Mouse (Mus musculus) CD4-positive helper T cell, adult 2 months (primary cell): Measurements from ENCODE around the gene Rc3h2.

Source experiments
- DNase-seq: peaks from one replicate; pipeline ENCODE4 v3.0.0-alpha.2; 2012; ENCODE audit warnings: low read depth, missing footprints, low spot score

Gene Rc3h2

DNA sequence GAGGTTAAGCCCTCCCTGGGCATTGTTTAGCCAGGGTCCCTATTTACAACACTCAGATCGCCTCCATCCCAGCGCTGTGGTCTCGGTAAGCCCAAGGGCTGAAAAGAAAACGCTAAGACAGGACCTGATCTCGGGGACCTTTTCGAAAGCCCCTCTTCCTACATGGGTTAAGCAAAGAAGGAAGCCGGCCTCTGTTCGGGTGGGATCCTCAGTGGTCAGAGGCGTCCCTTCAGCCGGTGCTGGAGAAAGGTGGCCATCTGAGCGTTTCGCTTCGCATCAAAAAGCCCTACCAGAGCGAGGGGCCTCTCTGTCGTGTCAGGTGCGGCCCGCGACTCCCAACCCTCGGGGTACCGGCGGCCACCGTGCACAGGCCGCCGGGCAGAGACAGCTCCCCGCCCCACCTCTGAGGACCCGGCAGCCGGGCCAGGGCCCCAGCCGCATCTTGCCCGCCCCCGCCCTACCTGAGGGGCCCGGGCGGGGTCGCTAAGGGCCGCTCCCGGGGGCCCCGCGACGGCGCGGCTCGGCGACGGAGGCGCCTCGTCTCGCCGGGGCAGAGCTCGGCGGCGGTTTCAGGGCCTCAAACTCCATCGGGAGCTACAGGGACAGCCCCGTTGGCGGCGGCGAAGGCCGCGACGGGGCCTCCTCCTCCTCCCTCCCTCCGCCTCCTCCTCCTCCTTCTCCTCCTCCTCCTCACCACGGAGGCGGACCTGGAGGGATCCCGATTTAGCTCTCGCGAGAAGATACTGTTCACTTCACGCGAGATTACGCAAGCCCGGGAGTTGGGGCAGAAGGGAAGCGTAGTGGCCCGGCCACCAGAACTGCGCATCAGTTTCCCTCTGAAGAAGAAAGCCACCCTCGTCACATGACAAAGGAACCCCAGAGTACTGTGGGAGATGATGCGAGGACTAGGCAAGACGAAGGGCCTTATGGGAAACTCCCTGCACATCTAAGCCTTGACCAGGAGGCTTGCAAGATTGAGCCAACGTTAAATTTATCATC, at the start of gene Rc3h2:
Rc3h2 (minus strand) TSS at position 598 of the 999 bp plus-strand sequence.
- DNase-seq: peak; percentile 98

DNA sequence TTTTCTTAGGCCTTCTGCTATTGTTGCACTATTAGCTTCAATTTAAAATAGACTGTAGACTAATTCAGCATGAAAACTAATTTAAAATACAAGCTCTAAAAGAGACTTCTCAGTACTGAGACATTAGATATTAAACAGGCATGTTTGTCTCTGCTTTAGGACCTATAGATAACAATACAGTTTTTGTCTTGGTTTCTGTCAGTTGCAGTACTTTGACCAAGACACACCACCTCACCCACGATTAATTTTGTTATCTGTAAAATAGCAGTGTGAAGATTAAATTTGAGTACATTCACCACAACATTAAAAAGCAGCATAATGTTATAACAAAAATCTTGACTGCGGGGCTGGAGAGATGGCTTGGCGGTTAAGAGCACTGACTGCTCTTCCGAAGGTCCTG, 43.6 kb upstream of the Rc3h2 start:
- DNase-seq: no peak

DNA sequence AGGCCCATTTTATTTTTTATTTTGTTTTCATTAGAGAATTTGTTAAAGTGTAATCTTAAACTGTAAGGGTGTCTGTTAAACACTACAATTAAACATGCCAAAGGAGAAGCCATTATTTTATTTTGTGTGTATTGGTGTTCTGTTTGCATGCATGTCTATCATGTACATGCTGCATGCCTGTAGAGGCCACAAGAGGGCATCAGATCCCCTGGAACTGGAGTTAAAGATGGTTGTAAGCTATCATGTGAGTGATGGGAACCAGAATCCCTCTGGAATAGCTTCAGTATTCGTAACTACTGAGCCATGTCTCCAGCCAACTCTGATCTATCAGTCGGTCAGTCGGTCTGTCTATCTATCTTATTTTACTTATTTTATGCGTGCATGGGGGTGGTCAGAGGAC, 38.0 kb upstream of the Rc3h2 start:
- no peak for DNase-seq

DNA sequence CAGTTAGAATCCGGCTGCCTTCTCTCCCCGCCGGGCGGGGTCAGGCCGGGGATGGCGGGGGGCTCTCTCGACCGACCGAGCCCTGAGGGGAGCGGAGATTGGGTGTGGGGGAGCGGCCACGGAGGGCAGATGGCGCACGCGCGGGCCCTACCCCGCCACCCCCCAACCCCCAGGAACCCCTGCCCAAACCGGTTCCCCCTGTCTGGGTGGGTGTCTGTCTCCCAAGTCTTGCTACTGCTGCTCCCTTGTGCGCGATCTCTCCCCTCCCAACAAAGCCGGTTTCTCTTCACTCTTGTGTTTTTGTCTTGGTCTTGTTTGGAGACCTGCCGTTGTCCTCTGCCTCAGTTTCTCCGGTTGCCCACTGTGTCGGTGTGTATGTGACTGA, 29.7 kb upstream of the Rc3h2 start:
- DNase-seq: no peak

DNA sequence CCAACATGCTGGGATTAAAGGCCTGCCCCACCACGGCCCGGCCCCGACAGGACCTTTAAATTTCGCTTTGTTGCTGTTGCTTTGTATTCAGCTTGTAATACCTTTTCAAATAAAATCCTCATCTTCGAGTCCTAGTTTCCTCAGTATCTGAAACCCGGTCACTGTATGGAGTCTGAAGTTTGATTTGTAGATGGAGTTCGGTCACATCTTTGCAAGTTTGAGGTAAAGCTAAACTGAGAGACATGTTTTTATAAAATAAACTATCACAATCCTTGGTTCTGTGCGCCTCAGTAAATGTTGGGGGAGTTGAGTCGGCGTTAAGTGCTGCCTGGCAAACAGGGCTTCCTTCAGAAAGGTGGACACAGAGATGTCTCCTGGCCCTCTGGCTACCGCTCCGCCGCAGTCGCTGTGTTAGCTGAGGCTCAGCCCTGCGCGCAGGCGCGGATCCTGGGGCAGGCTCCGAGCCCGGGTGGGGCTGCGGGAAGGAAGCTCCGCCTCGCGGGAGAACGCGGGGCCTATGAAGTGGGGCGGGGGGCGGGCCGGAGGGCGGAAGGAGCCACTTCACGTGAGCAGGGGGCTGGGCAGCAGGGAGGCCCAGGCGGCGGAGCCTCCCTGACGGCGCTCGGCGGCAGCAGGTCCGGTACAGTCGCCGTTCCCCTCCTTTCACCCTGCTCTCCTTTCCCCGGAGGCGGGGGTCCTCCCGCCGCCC, 29.1 kb upstream of the Rc3h2 start:
- DNase-seq: peak; percentile 97

DNA sequence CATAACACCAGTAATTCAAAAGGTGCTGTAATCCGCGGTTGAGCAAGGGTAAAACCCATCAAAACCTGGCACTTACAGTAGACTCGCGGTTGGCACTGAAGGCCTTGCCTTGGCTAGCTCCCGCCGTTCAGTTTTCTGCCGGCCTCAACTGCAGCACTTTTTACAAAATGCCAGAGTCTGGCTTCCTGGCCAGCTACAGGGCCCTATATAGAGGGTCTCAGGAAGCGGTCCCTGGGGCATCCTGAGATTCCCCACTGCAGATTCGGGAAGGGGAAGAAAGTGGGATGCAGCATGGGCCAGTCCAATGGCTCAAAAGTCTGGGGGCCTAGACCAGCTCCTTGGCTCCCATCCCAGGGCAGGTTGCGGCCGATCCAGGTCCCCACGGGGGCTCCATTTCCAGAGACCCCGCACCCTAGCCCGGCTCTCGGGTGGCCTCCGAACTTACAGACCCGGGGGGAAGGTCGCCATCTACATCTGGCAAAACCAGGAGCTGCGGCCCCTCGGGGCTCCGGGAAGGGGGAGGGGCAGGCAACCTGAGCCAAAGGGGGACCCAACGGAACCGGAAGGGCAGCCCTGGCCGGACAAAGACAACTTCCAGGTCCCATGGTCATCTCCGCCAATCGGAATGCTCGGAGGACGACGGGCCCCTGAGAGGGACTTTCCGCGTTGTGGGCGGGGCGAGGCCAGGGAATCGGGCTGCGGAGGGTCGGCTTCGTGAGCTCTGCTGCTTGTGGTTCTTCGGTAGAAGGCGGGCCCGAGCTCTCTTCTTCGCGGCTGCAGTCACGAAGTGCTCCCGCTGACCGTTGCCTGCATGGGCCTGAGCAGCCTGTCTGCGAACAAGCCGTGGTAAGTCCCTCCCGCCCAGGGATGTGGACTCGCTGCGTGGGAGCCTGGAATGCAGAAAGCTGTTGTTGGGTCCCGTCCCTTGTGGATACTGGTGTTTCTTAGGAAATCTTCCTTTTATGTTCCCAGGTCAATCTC, 20.2 kb upstream of the Rc3h2 start, which contains the start of the genes Zbtb26, Zbtb6 and Rabgap1:
Zbtb26 (minus strand) TSS at position 525 of the 981 bp plus-strand sequence.
Zbtb6 (minus strand) TSS at position 561 of the 981 bp plus-strand sequence.
Rabgap1 (plus strand) TSS at position 669 of the 981 bp plus-strand sequence.
- peak; percentile 92 for DNase-seq

DNA sequence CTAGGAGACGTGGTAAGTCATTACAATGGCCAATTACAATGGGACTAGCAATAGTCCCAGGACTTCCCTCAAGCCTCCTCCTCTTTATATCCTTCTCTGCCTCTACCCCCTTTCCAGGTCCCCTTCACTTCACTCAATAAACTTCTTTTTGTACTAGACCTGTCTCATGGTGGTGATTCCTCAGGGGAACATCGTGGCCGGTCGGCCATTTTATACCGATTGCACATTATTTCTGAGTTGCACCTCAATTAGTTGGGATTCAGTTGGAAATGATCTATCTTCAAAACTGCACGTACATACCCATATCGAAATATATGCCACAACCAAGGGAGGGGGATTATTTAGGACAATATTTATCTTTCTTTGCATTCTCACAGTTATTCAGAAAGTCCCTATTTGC, 8.9 kb upstream of the Rc3h2 start:
- DNase-seq: no peak

DNA sequence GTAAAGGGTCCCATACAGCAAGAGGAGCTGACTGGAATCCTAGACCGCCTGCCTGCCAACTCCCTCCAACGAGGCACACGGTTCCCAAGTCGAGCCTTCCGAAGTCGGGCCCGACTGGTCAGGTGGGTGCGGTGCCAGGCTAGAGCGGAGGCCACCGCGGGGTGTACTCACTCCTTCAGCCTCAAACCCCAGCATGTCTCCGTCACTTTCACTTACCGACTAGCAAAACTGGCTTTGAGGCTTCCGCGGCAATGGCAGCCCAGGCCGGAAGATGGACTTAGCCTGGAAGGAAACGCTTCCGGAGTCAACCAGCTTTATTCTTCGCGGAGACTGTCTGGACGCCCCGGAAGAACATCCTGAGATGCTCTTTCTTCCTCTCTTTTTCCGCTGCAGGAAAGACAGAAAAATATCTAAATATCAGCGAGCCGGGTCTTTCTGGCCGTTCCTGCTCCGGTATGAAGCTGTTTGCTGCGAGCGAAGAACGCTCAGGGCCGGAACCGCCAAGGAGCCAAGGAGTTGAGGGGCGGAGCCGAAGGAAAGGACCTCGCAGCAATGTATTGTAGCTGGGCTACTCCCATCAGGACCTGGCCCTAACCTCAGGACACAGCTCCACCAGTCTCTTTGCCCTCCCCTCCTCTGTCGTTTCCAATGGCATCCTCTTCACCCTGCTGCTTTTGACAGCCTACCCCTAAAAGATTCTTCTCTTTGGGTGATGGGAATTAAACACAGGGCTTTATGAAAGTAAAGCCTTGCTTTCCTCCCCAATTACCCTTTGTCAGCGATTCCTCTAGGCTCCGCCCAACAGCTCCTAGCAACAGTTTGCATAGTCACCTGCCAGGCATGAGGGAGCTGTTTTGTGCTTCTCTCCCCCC, 8.1 kb upstream of the Rc3h2 start:
- DNase-seq: peak; percentile 92

DNA sequence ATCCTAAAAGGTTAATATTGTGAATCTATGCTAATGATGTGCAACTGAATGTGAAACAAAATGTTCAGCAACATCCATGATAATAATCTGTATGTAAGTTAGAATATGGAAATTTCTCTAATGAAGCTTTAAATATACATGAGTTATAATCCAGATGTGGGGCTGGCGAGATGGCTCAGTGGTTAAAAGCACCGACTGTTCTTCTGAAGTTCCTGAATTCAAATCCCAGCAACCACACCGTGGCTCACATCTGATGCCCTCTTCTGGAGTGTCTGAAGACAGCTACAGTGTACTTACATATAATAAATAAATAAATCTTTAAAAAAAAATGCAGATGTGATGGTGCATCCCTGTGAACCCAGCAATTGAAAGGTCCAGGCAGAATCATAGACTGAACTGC, 968 bp upstream of the Rc3h2 start:
- peak; percentile 12 for DNase-seq

DNA sequence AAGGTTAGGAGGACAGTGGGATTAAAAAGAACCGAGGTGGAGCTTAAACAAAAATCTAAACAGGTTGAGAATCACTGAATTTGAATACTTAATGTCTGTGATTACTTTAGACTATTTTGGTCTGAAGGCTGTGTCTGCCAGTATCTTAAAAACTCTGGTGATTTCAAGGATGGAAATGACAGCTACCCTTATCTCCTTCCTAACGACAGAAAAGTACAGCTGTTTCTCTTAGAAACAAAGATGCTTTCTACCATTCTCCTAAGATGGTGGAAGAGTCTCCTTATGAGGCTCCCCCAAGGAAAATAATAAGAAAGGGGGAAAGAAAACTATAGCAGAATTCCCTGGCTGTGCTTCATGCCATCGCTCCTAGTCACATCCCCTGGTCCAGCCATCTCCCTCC, 800 bp downstream of the Rc3h2 start:
- no peak for DNase-seq

DNA sequence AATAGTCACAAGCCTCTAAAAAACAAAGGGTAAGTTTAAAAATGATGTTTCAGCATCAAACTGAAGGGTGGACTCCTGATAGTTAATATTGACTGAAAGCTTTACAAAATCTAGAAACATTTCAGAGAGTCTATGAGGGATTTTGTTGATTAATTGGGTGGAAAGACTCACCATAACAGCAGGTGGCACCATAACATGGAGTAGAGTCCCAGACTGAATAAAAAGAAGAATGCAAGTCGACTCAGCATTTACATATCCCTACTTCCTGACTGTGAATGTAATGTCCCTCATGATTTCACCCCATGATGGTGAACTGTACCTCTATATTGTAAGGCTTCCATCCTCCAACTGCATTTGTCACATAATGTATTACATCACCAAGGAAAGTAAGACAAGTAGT, 27.2 kb downstream of the Rc3h2 start:
- DNase-seq: peak; percentile 19

DNA sequence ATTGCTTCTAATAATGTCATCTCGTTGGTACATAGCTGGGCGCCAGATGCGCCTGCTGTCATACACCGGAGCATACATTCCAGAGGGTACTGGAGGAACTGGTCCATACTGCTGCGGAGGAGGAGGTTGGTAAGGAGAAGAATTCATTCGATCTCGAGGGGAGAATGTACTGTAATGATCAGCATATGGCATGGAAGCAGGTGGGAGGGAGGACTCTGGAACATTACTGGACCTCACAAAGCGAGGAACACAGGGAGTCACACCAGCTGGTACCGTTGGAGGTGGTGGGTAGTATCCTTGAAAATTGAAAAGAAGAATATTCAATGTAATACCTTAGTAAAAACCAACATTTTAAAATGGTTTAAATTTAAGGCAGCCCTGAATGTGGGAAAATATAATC, 39.8 kb downstream of the Rc3h2 start:
- no peak for DNase-seq

DNA sequence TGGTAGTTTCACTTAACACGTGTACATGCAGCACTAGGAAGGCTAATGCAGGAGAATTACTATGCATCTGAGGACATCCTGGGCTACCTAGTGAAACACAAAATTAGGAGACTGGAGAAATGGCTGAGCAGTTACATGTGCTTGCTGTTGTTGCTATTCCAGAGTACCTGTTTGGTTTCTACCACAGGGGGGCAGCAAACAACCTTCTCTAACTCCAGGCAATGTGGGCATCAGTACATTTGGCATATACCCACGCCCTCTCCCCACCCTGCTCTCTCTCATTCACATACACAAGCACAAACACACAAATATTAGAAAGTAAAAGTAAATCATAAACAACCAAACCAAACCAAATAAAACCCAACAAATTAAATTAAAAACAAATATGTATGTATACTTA, 42.5 kb downstream of the Rc3h2 start:
- DNase-seq: peak; percentile 67

DNA sequence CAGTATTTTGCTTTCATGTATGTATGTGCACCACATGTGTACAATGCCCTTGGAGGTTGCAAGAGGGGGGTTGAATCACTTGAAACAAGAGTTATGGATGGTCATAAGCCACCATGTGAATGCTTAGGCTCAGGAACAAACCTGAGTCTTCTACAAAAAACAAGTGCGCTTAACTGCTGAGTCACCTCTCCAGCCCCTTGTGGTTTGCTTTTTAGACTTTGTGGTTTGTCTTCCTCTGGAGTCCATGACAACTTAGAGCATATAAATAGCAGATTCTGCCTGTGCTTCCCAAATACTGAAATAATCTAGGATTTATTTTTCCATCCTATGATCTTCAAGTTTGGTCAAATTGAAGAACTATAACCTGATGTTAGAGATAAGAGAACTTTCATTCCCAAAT, 46.7 kb downstream of the Rc3h2 start:
- DNase-seq: no peak

DNA sequence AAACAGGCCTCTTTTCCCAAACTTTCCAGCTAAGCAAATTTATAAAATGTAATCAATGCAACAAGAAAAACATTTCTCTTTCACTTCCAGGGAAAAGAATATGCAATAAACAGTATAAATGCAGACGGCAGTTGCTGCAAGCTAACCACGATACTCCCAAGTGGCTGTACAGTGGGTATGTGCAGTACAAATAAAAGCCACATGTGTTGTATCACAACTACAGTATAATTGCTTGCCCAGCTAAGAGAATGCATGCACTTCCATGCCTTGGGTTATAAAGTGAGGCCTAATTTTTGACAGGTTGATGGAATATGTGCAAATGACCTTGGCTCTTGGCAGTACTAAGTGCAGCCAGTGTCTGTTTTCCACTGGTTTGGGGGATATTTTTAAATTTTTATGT, 52.1 kb downstream of the Rc3h2 start:
- no peak for DNase-seq

DNA sequence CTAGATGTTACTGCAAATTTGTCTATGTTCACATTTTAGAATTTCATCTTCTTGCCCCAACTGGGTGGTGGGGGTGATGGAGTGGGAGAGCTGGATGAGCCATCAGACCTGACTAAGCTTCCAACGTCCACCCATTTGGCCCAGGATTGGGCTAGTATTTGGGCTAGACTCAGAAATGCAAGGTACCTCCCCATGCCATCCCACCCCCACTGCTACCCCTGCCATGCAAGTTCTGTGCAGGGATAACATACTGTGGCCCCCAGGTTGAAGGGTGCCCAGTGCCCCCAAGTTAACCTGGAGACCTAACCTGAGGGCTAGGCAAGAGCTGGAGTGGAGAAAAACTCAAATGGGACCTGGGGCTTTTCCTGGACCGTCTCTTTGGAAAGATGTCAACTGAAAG, 62.8 kb downstream of the Rc3h2 start:
- no peak for DNase-seq

DNA sequence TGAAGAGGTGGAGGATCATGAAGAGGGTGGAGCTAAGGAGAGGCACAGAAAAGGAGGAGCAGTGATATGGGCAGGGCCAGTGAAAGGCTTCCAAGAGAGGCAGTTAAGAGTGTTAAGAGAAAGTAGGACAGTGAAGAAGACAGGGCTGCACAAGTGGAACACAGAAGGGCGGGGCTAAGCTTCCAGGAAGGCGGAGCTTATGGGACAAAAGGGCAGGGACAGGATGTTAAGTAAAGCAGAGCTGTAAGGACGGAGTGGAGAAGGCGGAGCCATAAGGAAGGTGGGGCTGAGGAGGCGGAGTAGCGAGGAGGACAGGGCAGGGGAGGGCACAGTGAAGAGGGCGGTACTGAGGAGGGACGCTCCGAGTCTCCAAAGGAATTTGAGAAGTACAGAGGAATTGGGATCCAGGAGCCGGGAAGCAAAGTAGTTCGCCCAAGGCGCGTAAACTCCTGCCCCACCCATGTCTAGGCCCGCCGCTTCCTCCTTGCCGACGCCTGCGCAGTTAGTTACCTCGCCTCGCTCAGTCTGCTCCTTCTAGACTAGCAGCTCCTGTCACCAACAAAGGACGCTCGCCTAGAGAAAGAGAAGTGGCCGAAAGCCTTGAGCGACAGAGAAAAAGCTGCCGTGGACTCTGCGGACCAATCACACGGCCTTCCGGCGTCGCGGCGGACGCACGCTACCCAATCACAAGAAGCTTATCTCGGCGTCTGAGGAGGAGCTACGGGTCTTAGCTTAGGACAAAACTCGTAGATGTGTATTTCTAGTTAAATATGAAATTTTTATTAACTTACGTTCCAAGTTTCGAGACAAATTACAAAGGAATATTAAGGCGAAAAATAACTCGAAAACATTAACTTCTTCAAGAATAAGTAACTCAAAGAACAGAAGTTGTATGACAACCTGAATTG, 63.8 kb downstream of the Rc3h2 start, which contains the start of gene Pdcl:
Pdcl (minus strand) TSS at position 700 of the 908 bp plus-strand sequence.
- DNase-seq: peak; percentile 95

DNA sequence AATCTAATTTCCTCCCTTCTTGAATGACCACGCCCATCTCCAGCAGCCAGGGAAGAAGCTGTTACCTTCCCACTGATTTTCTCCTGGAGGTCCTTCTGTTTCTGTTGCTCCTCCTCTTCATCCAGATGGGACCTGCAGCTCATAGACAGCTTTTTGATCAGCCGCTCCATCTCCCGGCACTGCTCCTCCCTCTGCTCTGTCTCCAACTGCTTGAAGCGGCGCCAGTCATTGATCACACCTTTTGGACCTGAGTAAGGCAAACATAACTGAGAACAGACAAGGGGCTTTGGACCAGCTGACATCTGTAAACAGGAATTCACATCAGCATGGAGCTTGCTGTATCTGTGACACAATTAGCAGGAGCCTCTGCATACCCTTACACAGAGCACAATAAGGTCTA, 67.1 kb downstream of the Rc3h2 start:
- no peak for DNase-seq

DNA sequence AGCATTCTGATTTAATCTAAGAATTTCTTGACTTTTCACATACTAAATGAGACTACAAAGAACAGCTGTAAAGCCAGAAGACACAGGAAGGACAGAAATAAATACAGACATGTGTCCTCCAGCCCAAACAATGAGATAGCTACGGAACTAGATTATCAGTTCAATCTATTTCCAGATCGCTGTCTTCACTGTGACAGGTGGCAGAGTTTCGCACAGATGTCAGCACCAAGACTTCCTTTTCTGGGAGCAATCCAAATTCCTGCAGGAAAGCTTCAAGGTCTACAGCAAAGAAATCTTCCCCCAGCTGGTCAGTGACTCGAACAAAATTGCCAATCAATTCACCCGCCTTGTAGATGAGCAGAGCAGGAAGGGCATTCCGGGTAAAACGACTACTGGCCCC, 71.0 kb downstream of the Rc3h2 start:
- DNase-seq: no peak
